ENCODE assay signal across 19 mouse cellular contexts in the genomic region with DNA sequence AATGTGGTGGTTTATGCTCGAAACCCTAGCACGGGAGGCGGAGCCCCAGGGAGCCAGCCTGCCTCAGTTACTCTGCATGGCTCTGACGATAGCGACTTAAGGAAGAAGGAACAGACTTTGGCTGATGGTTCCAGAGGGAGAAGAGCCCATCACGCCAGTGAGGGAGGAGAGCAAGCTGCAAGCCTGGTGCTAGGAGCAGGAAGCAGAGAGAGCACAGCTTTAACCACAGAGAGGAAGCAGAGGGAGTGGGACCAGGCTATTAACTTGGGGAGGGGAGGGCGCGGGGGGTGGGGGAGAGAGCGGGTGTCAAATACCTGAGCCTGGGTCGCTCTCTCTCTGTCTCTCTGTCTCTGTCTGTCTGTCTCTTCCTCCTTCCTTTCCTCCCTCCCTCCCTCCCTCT.
"Had no signal": no experiment of that assay in that cellular context is flagged by ENCODE, and none has a peak within 500 bp of the region (broad histone marks: within the 10 kb centered on the region; RNA-seq: fewer than 3 reads in every experiment).

No protein-coding gene starts in this region.

- H3K4me3 ChIP-seq: lung, embryonic 15.5 days; megakaryocyte, embryonic 14.5 days; midbrain, embryonic 13.5 days; midbrain, embryonic 15.5 days; neural tube, embryonic 13.5 days; neural tube, embryonic 15.5 days; stomach, embryonic 15.5 days had no signal

- H3K27ac ChIP-seq: lung, embryonic 15.5 days; macrophage; midbrain, embryonic 13.5 days; midbrain, embryonic 15.5 days; neural tube, embryonic 13.5 days; neural tube, embryonic 15.5 days; stomach, embryonic 15.5 days; stomach, postnatal 0 days had no signal

- H3K4me2 ChIP-seq: lung, embryonic 15.5 days; midbrain, embryonic 11.5 days; midbrain, embryonic 13.5 days; midbrain, embryonic 15.5 days; neural tube, embryonic 13.5 days; neural tube, embryonic 15.5 days; stomach, embryonic 15.5 days had no signal

- DNase-seq: liver, postnatal 0 days; lung, adult 2 months; lung, postnatal 14 days; lung, postnatal 36 days; right cerebral cortex, adult 18-20 months; thymus, adult 2 months; thymus, postnatal 25 days; thymus, postnatal 4 days had no signal

- H3K9me3 ChIP-seq: lung, embryonic 15.5 days; megakaryocyte, embryonic 14.5 days; midbrain, embryonic 13.5 days; midbrain, embryonic 15.5 days; neural tube, embryonic 13.5 days; neural tube, embryonic 15.5 days; stomach, embryonic 15.5 days had no signal

- H3K9ac ChIP-seq: liver, postnatal 0 days; lung, embryonic 15.5 days; midbrain, embryonic 13.5 days; midbrain, embryonic 15.5 days; neural tube, embryonic 13.5 days; neural tube, embryonic 15.5 days; stomach, embryonic 15.5 days had no signal

- H3K36me3 ChIP-seq: lung, embryonic 15.5 days; midbrain, embryonic 13.5 days; midbrain, embryonic 15.5 days; neural tube, embryonic 13.5 days; neural tube, embryonic 15.5 days; stomach, embryonic 15.5 days had no signal

- ATAC-seq: liver, postnatal 0 days; lung, postnatal 0 days; midbrain, embryonic 15.5 days had no signal

- H3K4me1 ChIP-seq: lung, embryonic 15.5 days; midbrain, embryonic 15.5 days; stomach, embryonic 15.5 days had no signal

- H3K27me3 ChIP-seq: lung, embryonic 15.5 days; midbrain, embryonic 13.5 days; midbrain, embryonic 15.5 days; neural tube, embryonic 13.5 days; stomach, embryonic 15.5 days had no signal
